Mouse (Mus musculus) neutrophil, adult 5-6 weeks (primary cell): ENCODE data around the gene Asgr1. TPM values are rescaled to one million over a fixed set of nuclear protein-coding genes. Genes with fewer than 3 reads are reported as not detected.

ENCODE experiments used
- ATAC-seq: fragments of 151-379, 151-347 bp; 2 replicates; pipeline ENCODE4 v1.8.0; 2017; ENCODE audit warnings: mild to moderate bottlenecking, moderate TSS enrichment; ENCODE audit not compliant: insufficient number of reproducible peaks, poor library complexity, low FRiP score, severe bottlenecking; ENCODE audit errors: extremely low read depth
- total RNA-seq: library from RNA; stranded (forward); fragments of 200-1000 nt; gene quantifications from 2 replicates; pipeline ENCODE4 v1.2.3, GENCODE M21; 2017

The Asgr1 gene
- total RNA-seq, 1 experiment from 2014 or later: not detected

- ATAC-seq: peak; percentile 66
Measured at GRCm38 (mm10) chr11:70021264-70022132, 32.4 kb upstream of the Asgr1 start.

GRCm38 (mm10) chr11:70023481-70024150 is 30.3 kb upstream of the Asgr1 start:
- no peak for ATAC-seq

GRCm38 (mm10) chr11:70024151-70024514 is 29.8 kb upstream of the Asgr1 start:
- ATAC-seq: no peak

DNA sequence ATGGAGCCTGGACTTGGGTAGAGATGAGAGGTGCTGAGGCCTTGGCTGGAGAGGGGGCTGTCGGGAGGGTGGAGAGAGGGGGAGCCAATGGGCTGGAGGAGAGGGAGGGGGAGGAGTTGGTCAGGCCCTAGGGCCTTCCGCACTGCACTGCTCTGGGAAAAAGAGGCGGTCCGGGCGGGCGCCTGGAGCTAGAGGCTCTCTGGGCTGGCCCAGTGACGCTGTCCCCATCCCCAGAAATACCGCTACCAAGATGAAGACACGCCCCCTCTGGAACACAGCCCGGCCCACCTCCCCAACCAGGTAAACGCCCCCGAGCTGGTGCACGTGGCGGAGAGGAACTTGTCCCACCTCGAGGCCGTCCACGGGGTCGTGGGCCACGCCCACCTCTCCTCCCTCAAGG is 27.2 kb upstream of the Asgr1 start:
- no peak for ATAC-seq

DNA sequence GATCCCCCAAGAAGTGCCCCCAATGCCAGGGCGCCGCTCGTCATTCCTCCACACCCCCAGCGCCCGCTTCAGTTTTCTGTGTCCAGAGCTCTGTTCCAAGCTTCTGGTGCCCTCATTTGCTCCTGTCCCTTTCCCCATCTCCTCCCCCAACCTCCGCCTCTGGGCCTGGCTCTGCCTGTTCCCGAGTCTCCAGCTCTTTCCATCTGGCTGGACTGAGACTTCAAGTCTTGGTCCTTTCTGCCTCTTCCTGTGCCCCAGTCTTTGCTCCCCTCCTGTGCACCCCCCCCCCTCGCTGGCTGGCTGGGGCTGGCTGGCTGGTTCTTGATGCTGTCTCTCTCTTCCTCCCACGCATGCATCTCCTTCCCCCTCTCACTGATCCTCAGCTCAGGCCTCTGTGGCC is 26.5 kb upstream of the Asgr1 start:
- no peak for ATAC-seq

- ATAC-seq: no peak
Measured at GRCm38 (mm10) chr11:70028401-70029129, 25.3 kb upstream of the Asgr1 start.

GRCm38 (mm10) chr11:70029130-70029801 is 24.6 kb upstream of the Asgr1 start:
- ATAC-seq: peak; percentile 63

- ATAC-seq: no peak
Measured at GRCm38 (mm10) chr11:70029829-70030550, 23.9 kb upstream of the Asgr1 start.

DNA sequence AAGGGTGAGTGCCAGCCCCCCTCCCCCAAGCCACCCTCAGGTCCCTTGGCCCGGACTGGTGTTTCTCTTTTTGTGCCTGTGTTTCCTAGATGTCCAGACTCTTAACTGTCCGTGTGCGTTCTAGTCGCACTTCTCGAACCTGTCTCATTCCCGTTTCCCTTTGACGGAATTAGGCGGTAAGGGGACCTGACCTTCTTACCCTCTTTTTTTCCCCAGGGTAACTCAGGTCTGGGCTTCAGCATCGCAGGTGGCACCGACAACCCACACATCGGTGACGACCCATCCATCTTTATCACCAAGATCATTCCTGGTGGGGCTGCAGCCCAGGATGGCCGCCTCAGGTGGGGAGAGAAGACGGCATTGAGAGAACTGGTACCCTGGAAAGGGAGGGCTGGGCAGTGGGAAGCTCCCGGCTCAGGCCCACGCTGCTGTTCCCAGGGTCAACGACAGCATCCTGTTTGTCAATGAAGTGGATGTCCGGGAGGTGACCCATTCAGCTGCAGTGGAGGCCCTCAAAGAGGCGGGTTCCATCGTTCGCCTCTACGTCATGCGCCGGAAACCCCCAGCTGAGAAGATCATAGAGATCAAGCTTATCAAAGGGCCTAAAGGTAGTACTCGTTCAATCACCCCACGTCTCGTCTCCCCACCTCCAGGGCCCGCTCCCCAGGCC is 23.1 kb upstream of the Asgr1 start:
- no peak for ATAC-seq

GRCm38 (mm10) chr11:70031321-70031670 is 22.6 kb upstream of the Asgr1 start:
- ATAC-seq: no peak

GRCm38 (mm10) chr11:70038174-70038573 is 15.7 kb upstream of the Asgr1 start:
- no peak for ATAC-seq

DNA sequence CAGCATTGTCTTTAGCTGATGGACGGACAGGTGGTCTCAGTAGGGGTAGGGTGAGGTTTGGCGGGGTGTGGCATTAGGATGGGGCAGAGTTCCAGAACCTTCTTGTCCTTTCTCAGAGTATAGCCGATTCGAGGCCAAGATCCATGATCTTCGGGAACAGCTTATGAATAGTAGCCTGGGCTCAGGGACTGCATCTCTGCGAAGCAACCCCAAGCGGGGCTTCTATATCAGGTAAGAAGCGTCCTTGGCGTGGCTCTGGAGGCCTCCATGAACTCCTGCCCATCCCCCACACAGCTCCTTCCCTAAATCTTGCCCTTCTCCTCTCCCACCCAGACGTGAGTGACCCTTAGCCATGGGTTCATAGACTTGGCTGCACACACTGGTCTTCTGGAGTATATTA is 14.3 kb upstream of the Asgr1 start:
- ATAC-seq: no peak

DNA sequence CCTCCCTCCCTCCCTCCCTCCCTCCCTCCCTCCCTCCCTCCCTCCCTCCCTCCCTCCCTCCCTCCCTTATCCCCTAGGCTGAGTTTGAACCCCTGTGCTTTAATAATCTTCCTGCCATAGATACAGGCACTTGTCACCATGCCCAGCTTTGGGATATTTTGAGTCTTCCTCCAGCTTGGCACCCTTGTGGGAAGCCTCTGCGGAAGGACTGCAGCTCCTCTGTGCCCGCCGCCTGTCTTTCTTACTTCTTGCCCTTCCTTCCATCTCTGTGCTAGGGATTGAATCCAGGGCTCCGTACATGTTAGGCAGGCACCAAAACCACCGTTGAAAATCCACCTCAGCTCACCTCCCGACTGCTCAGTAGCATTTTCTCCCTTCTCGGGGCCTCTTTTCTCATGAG is 13.7 kb upstream of the Asgr1 start:
- ATAC-seq: no peak

GRCm38 (mm10) chr11:70042309-70043085 is 11.4 kb upstream of the Asgr1 start:
- ATAC-seq: no peak

GRCm38 (mm10) chr11:70043665-70044064 is 10.2 kb upstream of the Asgr1 start:
- ATAC-seq: no peak

- ATAC-seq: no peak
Measured at GRCm38 (mm10) chr11:70045435-70045834, 8.4 kb upstream of the Asgr1 start.

DNA sequence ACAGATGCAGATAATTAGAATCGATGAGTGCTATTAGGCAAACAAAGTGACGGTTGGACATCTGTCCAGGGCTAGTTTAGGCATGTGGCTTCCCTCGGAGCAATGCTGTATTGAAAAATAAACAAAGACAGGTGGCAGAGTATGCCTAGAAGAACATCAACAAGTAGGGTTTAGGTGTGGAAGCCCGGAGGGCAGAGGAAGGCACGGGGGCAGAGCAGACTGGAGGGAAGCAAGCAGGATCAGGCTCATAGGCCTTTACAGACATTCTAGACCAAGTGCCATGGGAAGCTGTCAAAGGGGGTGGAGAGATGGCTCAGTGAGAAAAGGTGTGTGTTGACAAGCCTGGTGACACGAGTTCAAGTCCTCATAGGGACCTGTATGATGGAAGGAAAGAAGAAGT is 4.5 kb upstream of the Asgr1 start:
- no peak for ATAC-seq

DNA sequence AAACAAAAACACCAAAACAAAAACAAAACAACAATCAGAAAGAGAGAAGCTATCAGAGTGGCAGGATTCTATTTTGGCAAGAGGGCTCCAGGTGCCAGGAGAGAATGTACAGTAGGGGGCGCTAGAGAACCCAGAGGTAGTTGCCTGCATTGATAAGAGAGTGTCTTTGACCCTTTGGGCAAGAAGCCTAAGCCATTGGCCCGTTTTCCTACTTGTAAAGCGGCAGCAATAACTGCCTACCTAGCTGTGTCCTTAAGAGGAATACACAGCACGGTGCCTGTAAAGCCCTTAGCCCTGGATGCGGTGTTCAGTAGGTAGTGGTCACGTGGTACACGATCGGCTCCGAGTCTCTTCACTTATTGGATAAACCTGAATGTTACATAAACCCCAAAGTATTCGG is 4.1 kb upstream of the Asgr1 start:
- ATAC-seq: no peak
